Mouse (Mus musculus) ES-Bruce4 (cell line): ENCODE data around the gene Gm17720. TPM values are rescaled to one million over a fixed set of nuclear protein-coding genes. Genes with fewer than 3 reads are reported as not detected.

Experiments
- H3K27ac ChIP-seq: 2 replicates; pipeline ENCODE4 v1.5.1; 2012; ENCODE audit warnings: low read length, inconsistent platforms; ENCODE audit not compliant: insufficient read depth
- H3K27me3 ChIP-seq: 2 replicates; pipeline ENCODE4 v1.6.1; 2012; ENCODE audit warnings: mild to moderate bottlenecking, low read length, inconsistent platforms; ENCODE audit not compliant: control insufficient read depth, poor library complexity, insufficient read depth, severe bottlenecking
- H3K36me3 ChIP-seq: 2 replicates; pipeline ENCODE4 v1.6.1; 2012; ENCODE audit warnings: inconsistent platforms, mild to moderate bottlenecking, low read length, moderate library complexity; ENCODE audit not compliant: control insufficient read depth, poor library complexity, insufficient read depth, severe bottlenecking
- H3K4me1 ChIP-seq: one replicate; pipeline ENCODE4 v1.8.1; 2011; ENCODE audit warnings: low read length; ENCODE audit not compliant: control insufficient read depth, insufficient read depth
- H3K4me3 ChIP-seq: 2 replicates; pipeline ENCODE4 v1.5.1; 2011; ENCODE audit warnings: low read depth, mild to moderate bottlenecking, low read length
- H3K9ac ChIP-seq: 2 replicates; pipeline ENCODE4 v1.6.1; 2012; ENCODE audit warnings: low read depth, mild to moderate bottlenecking, inconsistent platforms; ENCODE audit not compliant: poor library complexity, severe bottlenecking
- H3K9me3 ChIP-seq: replicated peaks from 2 replicates; pipeline ENCODE4 v1.6.1; 2012; ENCODE audit warnings: mild to moderate bottlenecking, low read length, inconsistent platforms; ENCODE audit not compliant: control insufficient read depth, poor library complexity, insufficient read depth, severe bottlenecking
- CTCF ChIP-seq: IDR thresholded peaks from one replicate; pipeline ENCODE4 v1.8.1; 2011; ENCODE audit warnings: low read depth, low read length
- EP300 ChIP-seq: IDR thresholded peaks from 2 replicates; pipeline ENCODE4 v1.6.1; 2011; ENCODE audit warnings: low read depth, low read length; ENCODE audit not compliant: insufficient read depth
- POLR2A ChIP-seq: IDR thresholded peaks from one replicate; pipeline ENCODE4 v1.8.1; 2011; ENCODE audit warnings: low read length; ENCODE audit not compliant: insufficient read depth
- polyA plus RNA-seq: library from polyadenylated mRNA; stranded (reverse); fragments of >200 nt; gene quantifications from 2 replicates; pipeline ENCODE4 v1.2.4, GENCODE M21; 2011; ENCODE audit warnings: low read depth; ENCODE audit not compliant: missing spikeins, insufficient read depth, insufficient read length

Gene Gm17720
- not detected in 2 replicates for polyA plus RNA-seq

GRCm38 (mm10) chr8:110102653-110103052, at the start of gene Gm17720:
Gm17720 (minus strand) TSS chr8:110102753.
- no peak within 1 kb of the TSS for H3K9ac ChIP-seq
- no peaks in the 10 kb centered on the region for H3K4me1 ChIP-seq
- no peaks in the 10 kb centered on the region for H3K9me3 ChIP-seq
- H3K27ac ChIP-seq: no peak within 1 kb of the TSS
- no peak for TF ChIP-seq EP300
- TF ChIP-seq CTCF: no peak
- no peak for TF ChIP-seq POLR2A
- no peaks in the 10 kb centered on the region for H3K36me3 ChIP-seq
- no peaks in the 10 kb centered on the region for H3K27me3 ChIP-seq
- no peak within 1 kb of the TSS for H3K4me3 ChIP-seq

DNA sequence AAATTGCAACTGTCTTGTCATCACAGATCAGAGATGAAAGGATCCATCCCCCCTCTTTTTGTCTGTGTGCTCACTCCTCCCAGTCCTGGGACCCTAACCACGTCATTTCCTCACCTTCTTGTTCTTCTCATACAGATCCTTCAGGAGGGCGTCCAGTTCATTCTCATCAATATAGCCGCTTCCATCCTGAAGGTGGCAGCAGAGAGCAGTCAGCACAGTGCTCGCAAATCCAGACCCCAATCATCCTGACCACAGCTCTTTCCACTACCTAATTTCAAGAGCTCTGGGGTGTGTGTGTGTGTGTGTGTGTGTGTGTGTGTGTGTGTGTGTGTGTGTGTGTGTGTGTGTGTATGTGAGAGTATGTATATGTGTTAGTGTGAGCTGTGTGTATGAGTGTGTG, 43.0 kb upstream of the Gm17720 start:
- Histone ChIP-seq H3K4me1 (no peaks in the 10 kb centered on the region), H3K9me3 (no peaks in the 10 kb centered on the region), H3K36me3 (no peaks in the 10 kb centered on the region), H3K4me3 (no peak overlapping the region), H3K27me3 (no peaks in the 10 kb centered on the region; the same call in 1 of the 2 replicates), H3K27ac (no peak overlapping the region), H3K9ac (no peak overlapping the region)
- TF ChIP-seq POLR2A (no peak), CTCF (peak; percentile 89), EP300 (no peak)

DNA sequence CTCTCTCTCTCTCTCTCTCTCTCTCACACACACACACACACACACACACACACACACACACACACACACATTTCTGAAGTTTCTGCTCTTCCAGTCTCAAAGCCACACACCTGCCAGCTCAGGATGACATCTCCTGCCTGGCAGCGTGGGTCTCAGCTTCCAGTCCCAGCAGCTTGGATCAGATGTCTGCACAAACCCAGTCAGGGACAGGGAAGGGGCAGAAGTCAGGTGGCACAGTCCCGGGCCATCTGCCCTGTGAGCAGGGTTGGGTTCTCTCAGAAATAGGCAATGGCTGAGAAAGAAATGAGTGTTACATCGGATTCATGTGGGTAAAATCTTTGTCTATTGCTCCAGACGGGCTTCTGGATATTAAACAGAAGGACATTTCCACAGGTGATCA, 38.2 kb upstream of the Gm17720 start:
- Histone ChIP-seq H3K9me3 (no peaks in the 10 kb centered on the region), H3K36me3 (no peaks in the 10 kb centered on the region), H3K9ac (no peak overlapping the region), H3K27me3 (no peaks in the 10 kb centered on the region; the same call in 1 of the 2 replicates), H3K27ac (no peak overlapping the region), H3K4me3 (no peak overlapping the region), H3K4me1 (no peaks in the 10 kb centered on the region)
- no peak for TF ChIP-seq CTCF
- TF ChIP-seq EP300: no peak
- no peak for TF ChIP-seq POLR2A

- Histone ChIP-seq H3K27ac (no peak overlapping the region), H3K27me3 (no peaks in the 10 kb centered on the region; the same call in 1 of the 2 replicates), H3K4me1 (no peaks in the 10 kb centered on the region), H3K9ac (no peak overlapping the region), H3K36me3 (no peaks in the 10 kb centered on the region), H3K9me3 (no peaks in the 10 kb centered on the region), H3K4me3 (no peak overlapping the region)
- TF ChIP-seq CTCF (no peak), POLR2A (no peak), EP300 (no peak)
These were observed 37.6 kb upstream of the Gm17720 start for GRCm38 (mm10) chr8:110140156-110140555.

GRCm38 (mm10) chr8:110135515-110135914, 33.0 kb upstream of the Gm17720 start:
- TF ChIP-seq EP300: no peak
- no peak for TF ChIP-seq CTCF
- no peak for TF ChIP-seq POLR2A
- H3K9me3 ChIP-seq: no peaks in the 10 kb centered on the region
- no peaks in the 10 kb centered on the region; the same call in 1 of the 2 replicates for H3K27me3 ChIP-seq
- no peak overlapping the region for H3K9ac ChIP-seq
- H3K4me3 ChIP-seq: no peak overlapping the region
- H3K27ac ChIP-seq: no peak overlapping the region
- no peaks in the 10 kb centered on the region for H3K4me1 ChIP-seq
- no peaks in the 10 kb centered on the region for H3K36me3 ChIP-seq

- Histone ChIP-seq H3K4me1 (no peaks in the 10 kb centered on the region), H3K27ac (no peak overlapping the region), H3K27me3 (no peaks in the 10 kb centered on the region), H3K9me3 (no peaks in the 10 kb centered on the region), H3K36me3 (no peaks in the 10 kb centered on the region), H3K9ac (no peak overlapping the region), H3K4me3 (no peak overlapping the region)
- no peak for TF ChIP-seq POLR2A
- TF ChIP-seq EP300: no peak
- TF ChIP-seq CTCF: no peak
These were observed 31.7 kb upstream of the Gm17720 start for GRCm38 (mm10) chr8:110134236-110134635.
